Mouse (Mus musculus): ENCODE measurements around the gene Ctnna2.

The Ctnna2 gene

DNA sequence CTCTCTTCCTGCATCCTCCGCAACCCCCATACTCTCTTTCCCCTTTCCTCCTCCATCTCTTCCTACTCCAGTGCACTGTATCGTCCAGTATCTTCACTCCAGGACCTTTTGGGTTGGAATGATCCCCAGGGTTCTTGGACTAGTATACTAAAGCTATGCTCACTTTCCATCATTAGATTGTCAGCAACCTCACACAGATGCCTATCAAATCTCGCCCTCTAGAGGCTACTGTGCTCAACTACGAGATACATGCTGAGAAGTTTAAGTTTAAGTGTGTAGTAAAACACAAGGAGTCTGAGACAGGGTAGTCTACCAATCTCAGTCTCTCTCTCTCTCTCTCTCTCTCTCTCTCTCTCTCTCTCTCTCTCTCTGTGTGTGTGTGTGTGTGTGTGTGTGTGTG lies 396.9 kb downstream of the Ctnna2 start:
- in situ Hi-C loops (cut with MboI, MseI), result no loop called here

DNA sequence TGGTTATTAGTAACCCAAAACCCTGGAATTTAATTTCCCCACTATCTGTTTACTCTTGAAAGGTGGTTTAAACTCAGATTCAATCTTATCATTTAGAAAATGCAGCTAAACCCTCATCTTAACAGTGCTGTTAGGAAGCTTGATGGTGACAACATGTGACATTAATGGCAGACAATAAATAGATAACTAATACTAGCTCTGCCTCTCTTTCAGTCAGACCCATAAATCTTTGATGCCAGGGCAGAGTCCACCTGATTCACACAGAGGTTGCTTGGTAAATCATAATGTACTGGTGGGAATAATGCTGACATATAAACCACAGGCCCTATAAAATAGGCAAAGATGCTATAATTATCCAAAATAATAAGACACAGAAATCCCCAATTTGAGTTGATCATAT lies 398.6 kb downstream of the Ctnna2 start:
- in situ Hi-C loops (cut with MboI, MseI), result no loop called here

DNA sequence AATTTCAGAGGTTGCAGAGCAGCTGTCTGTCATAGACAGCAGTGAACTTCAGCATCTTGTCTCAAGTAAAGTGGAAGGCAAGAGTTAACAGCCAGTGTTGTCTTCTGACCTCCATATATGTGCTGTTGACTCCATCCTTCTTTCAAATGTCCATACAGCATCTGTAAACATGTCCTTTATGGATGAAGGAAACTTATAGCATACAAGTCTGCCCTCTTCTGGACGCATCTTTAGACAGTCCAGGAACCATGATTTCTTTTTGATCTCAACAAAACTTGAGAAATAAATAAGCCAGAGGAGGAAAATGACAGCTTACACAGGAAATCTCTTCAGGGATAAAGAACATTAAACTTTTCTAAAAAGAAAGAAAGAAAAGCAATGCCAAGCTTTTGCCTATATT lies 400.9 kb downstream of the Ctnna2 start:
- in situ Hi-C loops (cut with MboI, MseI), result no loop called here

DNA sequence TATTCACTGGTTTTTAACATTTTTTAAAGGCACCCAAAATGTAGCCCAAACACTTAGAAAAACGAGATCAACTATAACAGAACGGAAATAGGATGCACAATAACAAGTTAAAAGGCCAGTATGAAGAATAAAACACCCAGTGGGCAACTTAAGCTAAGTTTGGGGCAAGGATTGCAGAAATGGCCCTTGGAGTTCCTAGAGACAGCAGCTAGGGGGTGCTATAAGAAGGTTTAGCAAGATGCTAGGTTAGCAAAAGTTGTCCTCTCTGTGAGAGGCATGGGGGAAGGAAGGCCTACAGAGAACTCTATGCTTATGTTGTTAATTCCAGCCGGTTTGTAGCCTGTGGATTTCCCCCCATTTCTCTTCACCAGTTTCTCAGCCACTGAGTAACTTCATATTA lies 401.9 kb downstream of the Ctnna2 start:
- in situ Hi-C loops (cut with MboI, MseI), result no loop called here

DNA sequence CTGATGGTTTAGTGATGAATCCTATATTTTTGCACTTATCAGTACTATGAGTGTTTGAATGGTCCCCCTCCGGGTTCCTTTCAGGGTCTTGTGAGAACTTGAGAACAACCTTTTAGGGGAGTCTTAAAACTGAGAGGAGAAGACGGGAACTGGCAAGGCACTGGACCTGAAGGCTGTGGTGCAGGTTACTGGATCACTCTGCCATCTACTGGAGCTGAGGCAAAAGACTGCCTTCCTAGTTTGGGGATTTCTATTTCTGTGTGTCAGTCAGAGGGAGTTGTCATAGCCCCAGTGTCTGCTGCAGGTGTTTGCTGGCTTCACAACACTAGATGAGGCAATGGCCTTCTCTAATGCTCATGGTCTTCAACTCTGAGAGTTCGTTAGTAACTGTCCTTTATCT lies 406.9 kb downstream of the Ctnna2 start:
- in situ Hi-C loops (cut with MboI, MseI), result no loop called here

DNA sequence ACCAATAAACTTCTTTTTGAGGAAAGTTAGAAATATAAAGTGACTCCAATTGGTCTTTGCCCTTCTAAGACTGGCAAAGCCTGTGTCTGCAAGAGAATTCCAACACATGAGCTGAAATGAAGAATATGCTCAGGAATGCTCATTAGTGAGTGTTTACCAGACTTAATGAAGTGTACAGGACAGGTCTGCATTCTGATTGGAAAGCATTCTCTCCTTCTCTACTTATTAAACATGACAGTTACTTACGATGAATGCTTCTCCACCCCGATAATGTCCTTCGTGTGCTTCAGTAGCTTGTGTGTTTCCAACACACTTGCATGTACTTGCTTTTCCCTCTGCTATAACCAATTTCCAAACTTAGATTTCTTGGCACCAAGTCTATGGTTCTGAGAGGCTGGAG lies 409.6 kb downstream of the Ctnna2 start:
- in situ Hi-C loops (cut with MboI, MseI), result no loop called here

DNA sequence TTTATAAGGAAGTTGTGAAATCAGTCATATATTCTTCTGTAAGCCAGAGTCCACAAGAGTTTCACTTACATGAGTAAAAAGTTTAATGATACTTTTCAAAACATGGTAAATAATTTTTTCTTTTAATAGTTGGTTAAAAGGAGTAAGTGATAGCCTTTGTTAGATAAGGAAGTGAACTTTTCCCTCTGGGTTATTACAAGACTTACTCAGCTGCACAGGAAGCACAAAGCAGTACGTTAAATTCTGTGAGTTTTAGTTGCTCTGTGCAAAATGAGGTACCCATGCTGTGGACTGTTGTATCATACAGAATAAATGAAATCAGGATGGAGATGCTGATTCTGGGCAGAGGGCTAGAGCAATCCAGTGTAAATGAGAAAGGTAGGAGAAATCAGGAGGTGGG lies 423.3 kb downstream of the Ctnna2 start:
- in situ Hi-C loops (cut with MboI, MseI), result no loop called here

DNA sequence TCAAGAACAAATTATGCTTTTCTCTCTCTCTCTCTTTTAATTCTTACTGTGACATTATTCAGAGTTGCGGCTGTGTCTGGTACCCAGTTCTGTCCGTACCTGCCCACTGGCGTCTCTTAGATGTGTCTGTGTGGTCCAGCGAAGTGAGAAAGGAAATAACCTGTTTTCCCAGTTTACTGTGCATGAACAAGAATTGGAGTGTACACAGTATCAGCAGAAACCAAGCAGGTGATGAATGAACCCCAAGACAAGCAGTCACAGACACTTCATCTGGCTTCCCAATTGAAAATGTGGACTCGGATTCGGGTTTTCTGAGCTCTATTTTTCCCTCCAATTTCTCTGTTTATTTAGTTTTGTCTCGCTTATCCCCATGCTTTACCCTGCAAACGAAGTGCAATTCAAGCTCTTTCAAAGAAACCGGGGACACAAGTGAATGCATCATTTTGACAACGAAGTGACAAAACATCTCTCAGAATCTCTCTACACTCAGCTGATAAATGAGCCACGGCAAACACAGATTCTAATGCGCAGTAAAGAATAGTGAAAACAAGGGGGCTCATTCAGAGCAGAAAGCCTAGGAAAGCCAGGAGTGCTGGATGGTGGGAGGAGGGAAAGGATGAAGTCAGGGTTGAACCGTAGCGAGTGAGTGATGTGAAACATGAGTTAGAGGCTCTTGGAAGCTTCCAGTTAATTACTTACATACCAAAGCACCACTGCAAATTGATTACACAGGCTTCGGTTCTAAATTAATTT lies 442.3 kb downstream of the Ctnna2 start:
- in situ Hi-C loops (cut with MboI, MseI), result no loop called here

DNA sequence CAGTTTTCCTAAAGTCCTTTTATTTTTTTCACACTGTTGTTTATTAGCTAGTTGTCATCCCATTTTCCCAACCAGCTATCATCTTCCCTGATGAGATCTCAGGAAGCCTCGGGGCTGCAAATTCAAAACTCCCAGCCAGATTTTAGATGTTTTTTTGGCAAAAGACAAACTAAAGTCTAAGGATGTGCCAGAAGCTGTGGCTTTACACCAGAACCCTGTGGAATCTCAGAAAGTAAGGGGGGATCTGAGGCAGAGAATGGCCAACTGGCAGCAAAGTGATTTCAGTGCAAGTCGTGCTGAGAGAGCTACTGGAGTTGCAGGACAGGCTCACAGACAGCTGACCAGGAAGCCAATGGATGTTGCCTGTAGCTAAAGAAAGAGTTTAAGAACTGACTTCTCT lies 451.9 kb downstream of the Ctnna2 start:
- in situ Hi-C loops (cut with MboI, MseI), result no loop called here

DNA sequence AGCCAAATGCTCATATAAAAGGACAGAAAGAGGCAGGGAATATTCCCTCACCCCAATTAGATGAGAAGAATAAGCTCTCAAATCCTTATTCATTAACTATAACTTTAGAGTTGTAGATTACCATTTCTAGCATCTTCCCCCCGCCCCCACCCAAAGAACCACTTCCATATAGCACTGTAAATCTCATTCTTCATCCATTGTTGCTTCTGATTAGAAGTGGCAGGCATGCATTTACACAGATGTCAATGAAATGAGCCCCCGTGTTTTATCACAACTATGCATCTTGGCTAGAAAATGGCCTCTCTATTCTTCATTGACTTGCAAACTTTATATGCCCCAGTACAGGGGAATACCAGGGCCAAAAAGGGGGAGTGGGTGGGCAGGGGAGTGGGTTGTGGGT lies 457.7 kb downstream of the Ctnna2 start:
- in situ Hi-C loops (cut with MboI, MseI), result no loop called here

DNA sequence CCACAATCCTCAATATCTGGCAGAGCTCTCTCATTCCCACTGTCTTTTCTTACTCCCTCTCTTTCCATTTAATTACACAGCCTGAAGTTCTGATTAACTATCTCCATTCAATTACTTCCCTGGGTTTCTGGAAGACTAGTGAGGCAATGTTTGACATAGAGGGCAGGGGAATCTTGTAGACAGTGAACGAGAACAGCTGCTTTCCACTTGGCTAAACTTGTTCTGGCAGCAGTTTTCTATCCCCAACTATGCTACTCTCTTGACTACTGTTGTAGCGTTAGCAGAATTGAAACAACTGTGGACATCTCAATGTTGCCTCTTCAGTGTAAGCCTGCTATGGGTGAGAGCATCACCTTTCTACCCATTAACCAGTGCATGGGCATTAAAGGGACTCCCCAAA lies 463.0 kb downstream of the Ctnna2 start:
- in situ Hi-C loops (cut with MboI, MseI), result no loop called here

DNA sequence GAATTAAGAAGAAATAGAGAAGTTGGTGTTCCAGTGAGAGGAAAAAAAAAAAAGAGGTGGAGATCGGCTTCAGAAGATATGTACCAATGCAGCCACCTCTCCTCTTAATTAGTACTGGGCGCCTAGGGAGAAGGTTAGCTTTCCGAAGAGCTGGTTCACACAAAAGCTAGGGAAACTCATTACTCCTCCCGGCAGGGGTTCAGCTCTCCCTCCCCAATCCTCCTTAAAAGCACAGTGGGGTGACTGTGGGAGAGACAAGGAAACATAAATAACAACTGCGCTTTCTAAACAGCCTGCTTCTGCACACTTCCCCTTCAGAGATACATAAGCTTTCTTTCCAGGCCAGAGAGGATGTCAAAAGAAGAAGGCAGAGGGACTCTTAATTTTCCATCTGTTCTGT lies 467.7 kb downstream of the Ctnna2 start:
- in situ Hi-C loops (cut with MboI, MseI), result no loop called here

DNA sequence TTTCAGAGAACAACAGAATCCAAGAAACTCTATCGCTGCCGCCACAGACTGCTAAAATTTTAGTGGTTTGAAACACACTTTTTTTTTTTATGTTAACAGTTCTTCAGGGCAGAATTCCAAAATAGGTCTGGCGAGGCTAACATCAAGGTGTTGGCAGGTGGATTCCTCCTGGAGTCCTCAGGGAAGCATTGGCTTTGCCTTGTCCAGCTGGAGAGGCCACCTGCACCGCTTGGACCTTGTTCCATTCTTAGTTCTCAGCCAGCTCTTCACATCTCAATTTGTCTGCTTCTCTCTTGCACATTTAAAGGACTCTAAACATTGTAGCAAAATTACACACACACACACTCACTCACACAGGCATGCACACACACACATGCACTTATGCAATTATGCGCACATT lies 487.8 kb downstream of the Ctnna2 start:
- in situ Hi-C loops (cut with MboI, MseI), result no loop called here

DNA sequence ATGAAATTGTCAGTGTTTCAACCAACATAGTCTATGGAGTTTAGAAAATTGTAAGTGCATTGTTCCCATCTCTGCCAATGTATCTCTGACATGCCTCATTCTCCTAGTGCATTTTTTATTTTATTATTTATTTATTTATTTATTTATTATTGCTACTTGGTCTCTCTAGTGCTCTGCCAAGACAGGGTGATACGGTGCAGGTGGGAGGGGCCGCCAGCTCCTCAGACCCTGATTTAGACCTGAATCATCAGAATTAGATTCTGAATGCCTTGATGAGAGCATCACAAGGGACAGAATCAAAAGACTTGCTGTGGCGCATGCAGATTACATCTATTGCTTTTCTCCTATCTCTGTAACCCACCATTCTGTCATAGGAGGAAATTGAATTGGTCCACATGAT lies 492.8 kb downstream of the Ctnna2 start:
- in situ Hi-C loops (cut with MboI, MseI), result no loop called here

DNA sequence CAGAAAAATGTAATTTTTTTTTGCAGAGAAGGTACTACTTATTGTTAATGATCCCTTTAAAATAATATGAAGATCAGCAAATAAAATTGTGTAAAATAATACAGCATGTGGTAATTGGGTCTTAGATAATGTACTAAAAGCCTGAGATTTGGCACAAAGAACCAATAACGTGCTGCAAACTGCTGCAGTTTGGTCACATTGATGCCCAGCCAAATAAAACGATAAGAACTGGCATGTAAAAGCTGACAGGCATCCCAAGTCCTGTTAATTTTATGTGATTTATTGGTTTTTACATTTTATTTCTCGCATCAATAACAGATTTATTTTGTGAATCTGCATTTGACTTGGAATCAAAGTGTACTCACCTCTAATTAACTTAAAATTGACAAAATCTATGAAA lies 497.4 kb downstream of the Ctnna2 start:
- in situ Hi-C loops (cut with MboI, MseI), result no loop called here

DNA sequence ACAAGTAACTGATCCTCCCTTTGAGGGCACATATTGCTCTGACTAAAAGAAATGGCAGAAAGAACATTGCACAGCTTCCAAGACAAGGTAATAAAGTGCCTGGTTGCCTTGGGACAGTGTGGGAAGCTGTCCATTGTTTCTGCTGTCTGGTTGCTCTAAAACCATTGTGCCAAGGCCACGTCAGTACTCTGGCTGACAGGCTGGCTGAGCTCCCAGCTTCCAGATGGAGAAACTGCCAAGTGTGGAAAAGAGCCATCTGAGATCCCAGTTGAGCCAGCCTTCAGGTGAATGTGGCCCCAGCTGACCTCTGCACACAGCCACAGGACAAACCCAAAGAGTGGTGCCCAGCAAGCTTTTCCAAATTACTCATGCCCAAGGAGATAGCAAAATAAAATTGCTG lies 504.1 kb downstream of the Ctnna2 start:
- in situ Hi-C loops (cut with MboI, MseI), result no loop called here

DNA sequence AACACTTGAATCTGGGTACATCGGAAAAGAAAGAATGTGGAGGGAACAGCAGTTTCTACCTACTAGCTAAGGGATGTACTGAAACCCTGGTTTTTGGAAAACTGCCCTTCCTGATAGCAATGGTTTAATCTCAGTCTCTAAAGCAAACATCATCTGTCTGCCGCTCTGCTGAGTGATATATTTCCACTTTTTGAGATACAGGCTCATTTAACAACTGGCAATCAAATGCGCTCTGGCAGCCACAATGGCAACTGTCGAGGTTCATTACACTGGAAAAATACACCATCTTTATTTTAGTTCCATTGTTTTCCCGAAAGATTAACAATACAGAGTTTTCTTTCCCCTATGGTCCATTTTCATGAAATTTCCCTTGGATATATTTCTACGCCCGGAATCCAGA lies 506.2 kb downstream of the Ctnna2 start:
- in situ Hi-C loops (cut with MboI, MseI), result no loop called here

DNA sequence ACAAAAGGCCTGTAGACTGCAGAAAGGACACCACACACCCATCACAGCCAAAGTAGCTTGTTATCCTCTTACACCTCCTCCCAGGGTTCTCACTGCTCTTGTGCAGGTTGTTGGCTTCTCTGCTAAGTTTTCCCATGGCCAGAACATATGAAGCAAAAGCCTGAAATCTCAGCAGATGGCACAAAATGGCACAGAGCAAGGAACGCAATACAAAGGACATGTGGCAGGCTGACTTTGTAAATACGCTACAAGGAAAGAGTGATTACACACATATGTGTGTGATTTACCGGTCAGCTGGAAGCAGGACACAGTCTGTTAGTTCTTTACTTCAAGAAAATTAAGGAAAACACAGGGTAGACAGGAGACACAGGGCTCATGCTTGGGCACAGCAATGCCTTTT lies 511.4 kb downstream of the Ctnna2 start:
- in situ Hi-C loops (cut with MboI, MseI), result no loop called here

DNA sequence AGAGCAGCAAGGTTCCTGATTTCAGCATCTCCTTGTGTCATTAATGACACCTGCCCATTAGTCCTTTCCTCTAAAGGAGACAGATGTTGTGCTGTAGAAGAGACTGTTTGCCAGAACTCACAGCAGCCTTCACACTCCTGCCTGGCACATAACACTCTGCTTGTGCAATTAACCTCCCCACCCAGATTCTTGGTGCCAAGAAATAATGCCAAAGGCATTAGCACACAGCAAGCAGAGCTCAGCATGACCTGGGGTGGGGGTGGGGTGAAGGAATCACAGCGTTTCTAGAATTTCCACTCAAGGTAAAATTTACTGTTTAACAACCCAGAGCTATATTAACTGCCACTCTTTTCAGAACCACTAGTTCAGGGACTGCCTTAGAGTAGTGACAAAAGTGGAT lies 516.8 kb downstream of the Ctnna2 start:
- in situ Hi-C loops (cut with MboI, MseI), result no loop called here

DNA sequence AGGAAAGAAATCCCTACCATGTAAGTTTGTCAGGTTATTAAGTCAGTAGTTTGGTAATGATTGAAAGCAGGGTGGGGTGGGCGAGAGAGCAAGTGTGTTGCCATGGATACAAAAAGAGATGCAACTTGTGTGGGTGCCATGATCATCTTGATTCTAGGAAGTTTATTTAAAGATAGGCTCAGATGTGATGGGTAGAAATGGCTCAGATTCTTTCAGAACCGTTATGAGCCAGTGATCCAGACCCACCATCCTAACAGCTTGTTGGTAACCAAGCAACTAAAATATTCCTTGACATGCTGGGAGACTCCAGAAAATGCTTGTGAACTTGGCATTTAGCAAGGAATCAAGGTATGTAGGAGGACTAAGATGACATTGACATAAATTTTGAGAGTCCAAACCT lies 521.6 kb downstream of the Ctnna2 start:
- in situ Hi-C loops (cut with MboI, MseI), result no loop called here

DNA sequence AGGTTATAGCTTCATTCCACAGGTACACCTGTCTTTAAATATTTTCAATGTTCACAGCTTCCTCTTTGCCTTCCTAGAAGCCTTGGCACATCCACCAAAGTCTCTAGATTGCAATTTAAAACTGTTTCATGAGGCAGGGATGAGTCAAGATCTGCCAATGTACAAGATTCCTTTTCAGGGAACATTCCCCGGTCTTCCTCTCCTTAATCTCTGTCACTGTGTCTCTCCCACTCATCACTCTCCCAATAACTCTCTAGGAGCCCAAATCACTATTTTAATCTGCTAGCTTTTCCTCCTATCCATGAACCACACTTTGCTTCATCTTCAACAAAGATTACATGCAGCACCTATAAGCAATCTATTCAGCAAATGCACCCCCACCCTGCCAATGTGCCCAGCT lies 532.6 kb downstream of the Ctnna2 start:
- in situ Hi-C loops (cut with MboI, MseI), result no loop called here

DNA sequence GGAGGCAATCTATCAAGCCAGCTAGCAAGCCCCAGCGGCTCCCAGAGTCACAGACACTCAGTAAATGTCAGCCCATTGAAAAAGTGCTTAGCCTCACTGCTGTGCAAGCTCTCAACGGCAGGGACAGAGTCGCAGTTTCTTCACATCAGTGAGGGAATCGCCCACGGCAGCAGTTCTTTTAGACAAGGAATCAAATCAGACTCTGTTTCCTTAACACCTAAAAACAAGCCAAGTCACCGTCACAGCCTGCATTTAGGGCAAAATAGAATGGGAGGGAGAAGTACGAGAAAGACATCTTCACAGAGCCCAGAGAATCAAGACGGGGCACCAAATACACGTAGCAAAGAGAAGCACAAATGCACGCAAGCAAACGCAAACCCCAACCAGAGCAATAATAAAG lies 535.6 kb downstream of the Ctnna2 start:
- in situ Hi-C loops (cut with MboI, MseI), result no loop called here

DNA sequence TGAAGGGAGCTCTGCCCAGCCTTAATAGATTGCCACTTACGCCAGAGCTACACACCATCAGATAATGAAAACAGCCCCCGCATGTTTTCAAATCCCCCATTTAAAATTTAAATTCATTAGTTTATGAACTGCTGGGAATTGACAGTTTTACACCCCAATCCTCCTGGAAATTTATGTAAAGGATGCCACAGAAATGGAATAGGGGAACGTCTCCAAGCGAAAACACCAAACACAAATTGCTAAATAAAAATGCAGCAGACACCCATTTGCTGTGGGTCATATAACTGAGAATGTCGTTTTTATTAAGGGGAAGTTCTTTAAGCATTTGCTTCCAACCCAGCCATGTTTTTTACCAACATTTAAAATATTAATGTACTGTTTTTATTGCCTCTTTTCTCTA lies 538.4 kb downstream of the Ctnna2 start:
- in situ Hi-C loops (cut with MboI, MseI), result no loop called here

DNA sequence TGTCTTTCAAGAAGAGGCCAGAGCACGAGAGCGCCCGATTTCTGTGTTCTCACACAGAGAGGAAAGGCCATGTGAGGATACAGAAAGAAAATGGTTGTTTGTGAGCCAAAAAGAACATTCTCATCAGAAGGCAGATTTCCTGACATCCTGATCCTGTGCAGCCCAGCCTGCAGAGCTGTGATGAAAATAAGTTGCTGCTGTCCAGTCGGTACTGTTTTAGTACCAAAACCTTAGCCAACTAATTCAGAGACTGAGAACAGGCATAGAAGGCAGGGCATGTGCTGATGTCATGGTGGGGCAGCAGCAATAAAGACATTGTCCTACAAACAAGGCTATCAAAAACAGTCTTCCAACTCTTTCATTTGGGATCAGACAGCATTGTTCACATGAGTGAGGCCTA lies 549.1 kb downstream of the Ctnna2 start:
- in situ Hi-C loops (cut with MboI, MseI), result no loop called here
